Mouse (Mus musculus) heart, embryonic 15.5 days (tissue): ENCODE results near the gene Paqr4. TPM values are rescaled to one million over a fixed set of nuclear protein-coding genes. Genes with fewer than 3 reads are reported as not detected.

Experiments used
- ATAC-seq: fragments of 200-750 bp; cut with Nextera tagmentation; replicated peaks from 2 replicates; pipeline ENCODE4 v1.8.0; 2017; ENCODE audit warnings: low read depth, moderate TSS enrichment; ENCODE audit not compliant: insufficient number of reproducible peaks, insufficient read depth, low FRiP score
- H3K27ac ChIP-seq: fragments of 300-500 bp; sonication (generic); 2 replicates; pipeline ENCODE4 v1.5.1; 2015; ENCODE audit warnings: mild to moderate bottlenecking, inconsistent platforms
- H3K27me3 ChIP-seq: fragments of 300-500 bp; sonication (generic); 2 replicates; pipeline ENCODE4 v1.6.1; 2015; ENCODE audit warnings: inconsistent platforms
- H3K36me3 ChIP-seq: fragments of 300-500 bp; sonication (generic); 2 replicates; pipeline ENCODE4 v1.6.1; 2015; ENCODE audit warnings: mild to moderate bottlenecking, inconsistent platforms
- H3K4me1 ChIP-seq: fragments of 300-500 bp; sonication (generic); replicated peaks from 2 replicates; pipeline ENCODE4 v1.6.1; 2015; ENCODE audit warnings: inconsistent platforms
- H3K4me2 ChIP-seq: fragments of 300-500 bp; sonication (generic); 2 replicates; pipeline ENCODE4 v1.6.1; 2015; ENCODE audit warnings: inconsistent platforms, mild to moderate bottlenecking, moderate library complexity
- H3K4me3 ChIP-seq: fragments of 300-500 bp; sonication (generic); 2 replicates; pipeline ENCODE4 v1.5.1; 2015; ENCODE audit warnings: mild to moderate bottlenecking, inconsistent platforms
- H3K9ac ChIP-seq: fragments of 300-500 bp; sonication (generic); 2 replicates; pipeline ENCODE4 v1.6.1; 2015; ENCODE audit warnings: mild to moderate bottlenecking, inconsistent platforms
- H3K9me3 ChIP-seq: fragments of 300-500 bp; sonication (generic); replicated peaks from 2 replicates; pipeline ENCODE4 v1.6.1; 2016; ENCODE audit warnings: inconsistent platforms
- whole genome bisulfite sequencing: fragments of 180-500 bp; shearing (Covaris S2); methylation state at CpG from one replicate; pipeline ENCODE4 v1.1.7; 2015; ENCODE audit warnings: mixed read lengths; 5-methylcytosine and 5-hydroxymethylcytosine counted together
- polyA plus RNA-seq: library from polyadenylated mRNA; unstranded; fragments of >200 nt; fragmentation: Nextera tagmentation; extraction: Ambion mirVana; gene quantifications from 2 replicates; pipeline ENCODE4 v1.2.1, GENCODE M21; 2015

The Paqr4 gene
- polyA plus RNA-seq, 1 experiment from 2014 or later, result 13.5 TPM

DNA sequence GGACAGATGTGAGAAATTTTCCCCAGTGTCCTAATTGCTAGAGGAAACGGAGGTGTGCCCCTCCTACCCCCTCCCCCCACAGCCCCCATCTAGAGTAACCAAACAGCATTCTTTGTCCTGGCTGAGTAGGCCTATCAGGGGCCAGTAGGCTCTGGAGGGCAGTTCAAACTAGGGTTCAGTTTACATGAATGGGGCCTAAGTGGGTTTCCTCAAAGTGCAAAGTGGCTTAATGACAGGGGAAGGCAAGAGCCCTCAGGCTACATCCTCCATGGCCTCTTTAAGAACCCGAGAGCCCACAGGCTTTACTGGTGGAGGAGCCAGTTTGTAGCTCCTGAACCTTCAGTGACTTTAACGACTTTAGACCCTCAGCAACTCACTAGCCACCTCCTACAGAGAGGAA is 44.9 kb downstream of the Paqr4 start:
- Histone ChIP-seq H3K9me3 (no peaks in the 10 kb centered on the region), H3K4me3 (no peak overlapping the region), H3K4me2 (no peak overlapping the region), H3K27me3 (peaks cover 33% of the 10 kb centered on the region), H3K36me3 (no peaks in the 10 kb centered on the region), H3K27ac (no peak overlapping the region), H3K9ac (no peak overlapping the region), H3K4me1 (peaks cover 9% of the 10 kb centered on the region)
- no peak for ATAC-seq
- 20% methylated on average over 3 of the region's 3 CpGs for WGBS

DNA sequence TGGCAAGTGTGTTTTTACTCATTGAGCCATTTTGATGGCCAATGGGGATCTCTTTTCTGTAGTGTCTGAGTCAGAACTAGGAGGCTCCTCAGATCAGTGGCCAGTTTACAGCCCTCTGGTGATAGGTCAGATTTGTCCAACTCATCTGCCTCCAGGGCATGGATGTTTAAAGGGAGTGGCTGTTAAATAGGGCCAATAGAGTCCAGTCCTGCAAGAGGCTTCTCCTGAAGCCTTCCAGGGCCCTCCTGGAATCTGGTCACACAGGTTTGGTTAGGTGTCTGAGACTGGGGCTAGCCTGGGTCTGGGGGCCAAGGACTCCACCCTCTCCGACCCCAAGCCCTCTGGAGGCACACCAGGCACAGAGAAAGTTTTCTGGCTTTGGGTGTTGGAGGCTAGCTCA is 46.2 kb downstream of the Paqr4 start:
- no peak overlapping the region for H3K4me3 ChIP-seq
- H3K4me1 ChIP-seq, result peaks cover 4% of the 10 kb centered on the region
- no peaks in the 10 kb centered on the region for H3K36me3 ChIP-seq
- ATAC-seq, result no peak
- H3K27ac ChIP-seq, result no peak overlapping the region
- peaks cover 23% of the 10 kb centered on the region for H3K27me3 ChIP-seq
- H3K4me2 ChIP-seq, result no peak overlapping the region
- H3K9me3 ChIP-seq, result no peaks in the 10 kb centered on the region
- no peak overlapping the region for H3K9ac ChIP-seq
- 70% methylated on average over 1 of the region's 1 CpGs for WGBS

Other genes starting within 250 kb of the Paqr4 start
- gene Zfp213, start 176.6 kb downstream of the Paqr4 start, polyA plus RNA-seq, result 10.9 and 14.4 TPM in 2 replicates
- gene Zfp13, start 141.4 kb downstream of the Paqr4 start, polyA plus RNA-seq, result 6.7 and 8.3 TPM in 2 replicates
- 0.06 TPM in 1 of 2 replicates, not detected in the other for gene Zscan10, start 140.0 kb downstream of the Paqr4 start, polyA plus RNA-seq
- 0.38 and 0.48 TPM in 2 replicates for gene Mmp25, start 95.6 kb downstream of the Paqr4 start, polyA plus RNA-seq
- 0.35 and 0.39 TPM in 2 replicates for gene Bicdl2, start 80.4 kb downstream of the Paqr4 start, polyA plus RNA-seq
- gene Hcfc1r1, start 67.3 kb downstream of the Paqr4 start, polyA plus RNA-seq, result 226 and 282 TPM in 2 replicates
- gene Thoc6, start 67.0 kb downstream of the Paqr4 start, polyA plus RNA-seq, result 29.4 and 36.8 TPM in 2 replicates
- gene Tnfrsf12a, start 63.4 kb downstream of the Paqr4 start, polyA plus RNA-seq, result 107 and 116 TPM in 2 replicates
- 4.5 and 12.9 TPM in 2 replicates for gene Cldn6, start 61.6 kb downstream of the Paqr4 start, polyA plus RNA-seq
- 0.09 and 0.68 TPM in 2 replicates for gene Cldn9, start 56.8 kb downstream of the Paqr4 start, polyA plus RNA-seq
- not detected in 2 replicates for gene 1520401A03Rik, start 18.1 kb downstream of the Paqr4 start, polyA plus RNA-seq
- gene Pkmyt1, start 14.5 kb downstream of the Paqr4 start, polyA plus RNA-seq, result 22.4 and 37.6 TPM in 2 replicates
- gene Kremen2, start 5.0 kb upstream of the Paqr4 start, polyA plus RNA-seq, result 0.28 and 3.3 TPM in 2 replicates
- 36.5 and 47.5 TPM in 2 replicates for gene Flywch1, start 30.7 kb upstream of the Paqr4 start, polyA plus RNA-seq
- gene Flywch2, start 45.2 kb upstream of the Paqr4 start, polyA plus RNA-seq, result 4.8 and 9.1 TPM in 2 replicates
- 315 and 320 TPM in 2 replicates for gene Srrm2, start 49.7 kb upstream of the Paqr4 start, polyA plus RNA-seq
- 782 and 921 TPM in 2 replicates for gene Elob, start 88.3 kb upstream of the Paqr4 start, polyA plus RNA-seq
- gene Prss33, start 95.2 kb upstream of the Paqr4 start, polyA plus RNA-seq, result 0.13 TPM in 1 of 2 replicates, not detected in the other
- not detected in 2 replicates for gene Prss32, start 103.0 kb upstream of the Paqr4 start, polyA plus RNA-seq
- 0.06 and 0.33 TPM in 2 replicates for gene Prss41, start 103.3 kb upstream of the Paqr4 start, polyA plus RNA-seq
- not detected in 2 replicates for gene Prss21, start 127.2 kb upstream of the Paqr4 start, polyA plus RNA-seq
- not detected in 2 replicates for gene Dcpp1, start 140.0 kb upstream of the Paqr4 start, polyA plus RNA-seq
- not detected in 2 replicates for gene Dcpp2, start 140.0 kb upstream of the Paqr4 start, polyA plus RNA-seq
- gene Dcpp3, start 176.6 kb upstream of the Paqr4 start, polyA plus RNA-seq, result not detected in 2 replicates
- not detected in 2 replicates for gene Sbp, start 200.8 kb upstream of the Paqr4 start, polyA plus RNA-seq
- gene Sbpl, start 214.4 kb upstream of the Paqr4 start, polyA plus RNA-seq, result not detected in 2 replicates
- gene Prss30, start 239.7 kb upstream of the Paqr4 start, polyA plus RNA-seq, result 0.34 TPM in 1 of 2 replicates, not detected in the other